Mouse (Mus musculus): ENCODE measurements at regions not wholly inside any gene's neighbourhood (a gene's known extent, or its start where the extent isn't known, plus 50 kb on each side); places are given as distances from the start of the nearest gene placed in this dataset.
A peak's percentile ranks its signal among the peaks of the same experiment; 100 is the strongest.

DNA sequence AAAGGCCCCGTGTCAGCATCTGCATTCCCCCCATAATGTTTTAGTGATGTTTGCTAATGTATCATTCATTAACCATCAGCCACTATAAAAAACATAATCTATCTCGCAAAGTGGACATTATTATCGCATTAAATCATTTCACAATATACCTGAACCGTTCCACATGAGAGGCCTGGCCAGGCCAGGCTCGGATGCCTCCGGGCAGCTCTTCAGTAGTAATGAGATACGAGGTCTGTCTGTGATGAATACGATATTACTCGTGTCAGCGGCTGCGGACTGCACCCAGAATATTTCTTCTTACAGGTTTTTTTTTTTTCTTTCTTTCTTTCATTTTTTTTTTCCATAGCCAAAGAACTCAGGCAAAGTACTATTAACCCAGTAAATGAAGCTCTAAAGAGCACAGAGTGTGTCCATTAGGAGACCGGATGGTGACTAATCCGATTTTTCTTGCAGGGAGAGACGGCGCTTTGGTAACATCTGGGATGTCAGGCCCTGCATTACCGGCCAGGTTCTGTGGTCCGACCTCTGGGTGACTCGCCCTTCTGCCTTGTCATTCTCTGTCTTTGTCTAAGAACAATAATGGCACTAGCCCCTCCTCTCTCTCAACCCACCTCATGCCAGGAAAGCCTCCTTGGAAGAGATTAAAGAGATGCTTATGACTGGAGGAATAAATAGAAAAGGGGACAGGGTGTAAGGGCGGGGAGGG is 145.5 kb downstream of the Slc35b3 start:
- H3K9ac ChIP-seq (replicated peaks), result no peak overlapping the region
- no peaks in the 10 kb centered on the region for H3K9me3 ChIP-seq
- H3K4me2 ChIP-seq (replicated peaks), result no peak overlapping the region
- H3K4me3 ChIP-seq (replicated peaks), result no peak overlapping the region
- 53% methylated on average over 19 of the region's 19 CpGs for WGBS
- H3K4me1 ChIP-seq (replicated peaks), result peaks cover 14% of the 10 kb centered on the region
- peak; percentile 65; the same call in 1 of the 2 replicates for ATAC-seq
- peak overlapping the region; percentile 36; the same call in 1 of the 2 replicates for H3K27ac ChIP-seq
- no peaks in the 10 kb centered on the region for H3K36me3 ChIP-seq
- H3K27me3 ChIP-seq, result no peaks in the 10 kb centered on the region

DNA sequence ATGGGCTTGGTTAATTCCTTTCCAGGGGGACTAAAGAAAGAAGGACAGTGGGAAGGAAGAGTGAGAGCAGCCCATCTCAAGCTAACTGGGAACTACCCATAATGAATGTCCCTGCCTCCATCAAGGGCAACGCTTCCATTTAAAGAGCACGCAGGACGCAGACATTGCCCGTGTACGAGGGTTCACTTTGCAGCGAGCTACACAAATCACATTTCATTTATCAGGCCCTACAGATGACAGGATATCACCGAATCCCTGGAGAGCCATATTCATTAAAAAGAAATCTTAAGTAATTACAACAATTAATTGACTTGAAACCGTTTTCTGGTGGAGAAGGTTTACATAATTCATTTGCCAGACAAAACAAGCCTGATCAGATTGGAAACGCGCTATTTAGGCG is 139.7 kb upstream of the Eef1e1 start:
- ATAC-seq, result 0 out of 2 replicates have a peak, but pooled peaks have one; percentile 37

DNA sequence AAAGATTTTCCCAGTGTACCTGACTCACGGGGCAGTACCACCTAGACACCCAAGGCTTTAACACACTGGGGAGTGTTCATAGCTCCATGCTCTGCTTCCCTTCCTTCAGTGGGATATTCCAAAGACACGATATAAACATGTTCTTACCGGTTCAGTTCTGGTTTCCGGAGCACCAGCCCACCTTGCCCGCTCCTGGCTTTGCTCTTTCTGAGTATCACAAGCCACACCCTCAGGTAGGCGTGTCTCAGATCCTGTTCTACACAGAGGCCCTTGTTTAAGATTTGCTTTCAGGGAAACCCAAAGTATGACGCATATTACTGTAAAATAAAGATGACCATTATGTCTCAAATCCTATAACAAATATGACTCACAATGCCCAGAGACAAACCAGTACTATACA is 134.6 kb upstream of the Eef1e1 start:
- 45% methylated on average over 7 of the region's 7 CpGs for WGBS
- H3K4me2 ChIP-seq (replicated peaks), result no peak overlapping the region

More for the DNA sequence above, 139.7 kb upstream of the Eef1e1 start:
- Histone ChIP-seq H3K9me3 (no peaks in the 10 kb centered on the region), H3K4me3 (replicated peaks) (no peak overlapping the region), H3K36me3 (no peaks in the 10 kb centered on the region), H3K4me1 (replicated peaks) (no peaks in the 10 kb centered on the region), H3K4me2 (replicated peaks) (no peak overlapping the region), H3K27me3 (no peaks in the 10 kb centered on the region), H3K27ac (no peak overlapping the region), H3K9ac (replicated peaks) (no peak overlapping the region)
- 72% methylated on average over 11 of the region's 11 CpGs for WGBS

DNA sequence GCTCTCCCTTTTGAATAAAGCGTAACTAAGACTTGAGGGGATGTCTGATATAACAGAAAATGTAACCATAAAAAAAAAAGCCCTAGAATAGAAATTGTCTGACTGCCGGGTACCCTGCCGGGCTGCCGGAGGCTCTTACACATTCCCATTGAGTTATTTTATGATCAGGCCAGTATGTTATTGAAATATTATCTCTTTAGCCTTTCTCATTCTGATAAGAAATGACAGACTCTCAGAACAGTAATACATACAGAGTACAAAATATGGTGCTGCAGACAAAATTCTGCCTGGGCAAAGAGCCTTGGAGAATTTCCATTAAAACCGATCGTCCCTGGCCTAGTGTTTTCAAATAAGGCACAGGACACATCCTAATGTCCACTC is 121.8 kb upstream of the Eef1e1 start:
- Histone ChIP-seq H3K27ac (peak overlapping the region; percentile 66), H3K4me2 (replicated peaks) (no peak overlapping the region), H3K9me3 (no peaks in the 10 kb centered on the region), H3K36me3 (no peaks in the 10 kb centered on the region), H3K4me3 (replicated peaks) (no peak overlapping the region), H3K27me3 (no peaks in the 10 kb centered on the region), H3K4me1 (replicated peaks) (peaks cover 34% of the 10 kb centered on the region), H3K9ac (replicated peaks) (no peak overlapping the region)
- WGBS, result 41% methylated on average over 6 of the region's 6 CpGs
- ATAC-seq, result peak; percentile 35; the same call in 1 of the 2 replicates

More for the DNA sequence above, 134.6 kb upstream of the Eef1e1 start:
- Histone ChIP-seq H3K36me3 (no peaks in the 10 kb centered on the region), H3K9me3 (no peaks in the 10 kb centered on the region), H3K27me3 (no peaks in the 10 kb centered on the region), H3K4me3 (replicated peaks) (no peak overlapping the region), H3K27ac (no peak overlapping the region), H3K4me1 (replicated peaks) (no peaks in the 10 kb centered on the region), H3K9ac (replicated peaks) (no peak overlapping the region)
- ATAC-seq, result no peak

DNA sequence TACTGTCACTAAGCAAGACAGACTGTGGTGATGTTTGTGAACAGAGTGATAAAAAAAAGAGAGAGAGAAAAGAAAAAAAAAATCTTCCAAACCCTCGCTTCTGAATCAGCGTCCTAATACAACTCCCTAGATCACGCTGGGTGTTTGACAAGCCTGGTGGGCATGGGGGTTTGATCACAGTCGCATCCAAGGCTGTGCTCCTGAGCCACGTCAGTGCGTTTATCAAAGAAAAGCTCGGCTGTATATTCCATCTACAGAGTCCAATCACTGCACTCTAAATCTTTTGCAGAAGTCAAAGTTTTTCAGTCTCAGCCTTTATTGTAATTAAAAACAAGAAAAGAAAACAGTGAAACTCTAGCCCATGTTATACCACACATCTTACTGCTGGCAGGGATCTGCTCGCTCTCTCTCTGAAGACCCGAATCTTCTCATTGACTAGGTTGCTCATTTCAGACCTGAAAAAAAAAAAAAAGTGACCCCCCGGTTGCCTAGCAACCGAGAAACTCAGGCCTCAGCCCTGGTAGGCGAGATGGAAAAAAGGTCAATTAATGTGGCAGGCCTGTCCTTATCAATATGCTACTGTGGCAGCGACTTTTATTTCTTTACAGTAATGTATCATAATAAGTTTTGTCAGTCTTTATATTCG is 121.2 kb upstream of the Eef1e1 start:
- no peaks in the 10 kb centered on the region for H3K9me3 ChIP-seq
- 31% methylated on average over 14 of the region's 14 CpGs for WGBS
- no peaks in the 10 kb centered on the region for H3K27me3 ChIP-seq

DNA sequence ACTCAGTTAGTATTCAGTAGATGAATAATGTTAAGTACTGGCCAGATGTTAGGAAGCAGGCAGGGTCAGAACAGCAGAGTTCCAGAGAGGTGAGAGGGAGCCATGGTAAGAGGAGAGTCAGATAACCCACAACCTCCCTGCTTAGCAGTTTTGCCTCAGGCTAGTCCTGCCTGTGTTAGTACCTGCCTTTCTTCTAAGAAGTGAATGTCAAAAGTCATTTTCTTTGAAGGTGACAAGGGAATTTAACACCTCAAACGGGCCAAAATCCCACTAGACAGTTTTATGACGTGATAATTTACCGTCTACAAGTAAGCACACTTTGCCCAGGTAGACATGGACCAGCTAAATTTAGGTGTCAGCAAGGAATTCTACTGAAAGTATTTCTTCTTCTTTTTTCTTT is 117.7 kb upstream of the Eef1e1 start:
- no peak overlapping the region for H3K4me3 ChIP-seq (replicated peaks)
- no peak overlapping the region for H3K27ac ChIP-seq
- no peak for ATAC-seq
- H3K4me2 ChIP-seq (replicated peaks), result no peak overlapping the region
- no peak overlapping the region for H3K9ac ChIP-seq (replicated peaks)
- H3K36me3 ChIP-seq, result no peaks in the 10 kb centered on the region
- 92% methylated on average over 3 of the region's 3 CpGs for WGBS
- H3K4me1 ChIP-seq (replicated peaks), result peaks cover 31% of the 10 kb centered on the region
- no peaks in the 10 kb centered on the region for H3K27me3 ChIP-seq
- no peaks in the 10 kb centered on the region for H3K9me3 ChIP-seq

More for the DNA sequence above, 121.2 kb upstream of the Eef1e1 start:
- Histone ChIP-seq H3K9ac (replicated peaks) (no peak overlapping the region), H3K4me3 (replicated peaks) (no peak overlapping the region), H3K4me2 (replicated peaks) (peak overlapping the region; percentile 19; the same call in 1 of the 2 replicates), H3K27ac (peak overlapping the region; percentile 66), H3K4me1 (replicated peaks) (peaks cover 34% of the 10 kb centered on the region), H3K36me3 (no peaks in the 10 kb centered on the region)
- peak; percentile 66 for ATAC-seq

DNA sequence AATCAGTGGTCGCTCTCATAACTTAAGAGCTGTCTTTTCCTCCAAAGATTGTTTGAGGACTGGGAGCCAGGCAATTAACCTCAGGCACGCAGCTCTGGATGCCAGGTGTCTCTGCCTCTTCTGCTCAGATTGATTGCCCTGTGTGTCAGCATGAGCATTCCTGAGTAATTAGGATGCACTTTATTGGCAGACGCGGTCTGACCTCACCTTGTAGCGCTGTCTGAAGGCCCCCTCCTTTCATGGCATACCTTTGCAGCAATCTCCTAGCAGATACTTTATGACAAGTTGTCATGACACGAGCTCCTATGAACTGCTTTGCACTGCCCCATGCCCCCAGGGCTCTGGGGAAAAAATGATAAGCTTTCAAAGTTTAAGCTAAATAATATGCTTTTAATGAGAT is 114.1 kb upstream of the Eef1e1 start:
- Histone ChIP-seq H3K9me3 (no peaks in the 10 kb centered on the region), H3K27me3 (no peaks in the 10 kb centered on the region), H3K4me1 (replicated peaks) (no peaks in the 10 kb centered on the region), H3K9ac (replicated peaks) (no peak overlapping the region), H3K4me3 (replicated peaks) (no peak overlapping the region), H3K36me3 (no peaks in the 10 kb centered on the region), H3K27ac (no peak overlapping the region), H3K4me2 (replicated peaks) (no peak overlapping the region)
- WGBS, result 74% methylated on average over 6 of the region's 6 CpGs
- ATAC-seq, result no peak

DNA sequence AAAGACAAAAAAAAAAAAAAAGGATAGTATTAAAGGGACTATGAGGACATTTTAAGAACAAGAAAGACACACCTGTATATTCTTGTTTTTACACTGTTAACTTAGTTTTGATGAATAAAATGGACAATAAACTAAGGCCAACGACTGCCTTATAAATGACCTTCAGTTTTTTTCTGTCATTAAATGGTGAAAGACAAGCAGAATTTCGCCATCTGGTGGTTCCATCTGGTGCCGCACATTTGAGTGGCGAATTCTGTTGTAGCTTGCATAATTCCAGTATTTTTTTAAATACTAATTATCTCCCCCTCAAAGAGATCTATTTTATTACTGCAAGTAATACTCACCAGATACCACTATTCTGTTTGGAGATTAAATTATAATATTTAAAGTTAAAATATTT is 107.3 kb upstream of the Eef1e1 start:
- Histone ChIP-seq H3K9ac (replicated peaks) (no peak overlapping the region), H3K4me1 (replicated peaks) (no peaks in the 10 kb centered on the region), H3K9me3 (no peaks in the 10 kb centered on the region), H3K27ac (no peak overlapping the region), H3K4me2 (replicated peaks) (no peak overlapping the region), H3K36me3 (no peaks in the 10 kb centered on the region), H3K27me3 (no peaks in the 10 kb centered on the region), H3K4me3 (replicated peaks) (no peak overlapping the region)
- no peak for ATAC-seq
- 39% methylated on average over 4 of the region's 4 CpGs for WGBS

DNA sequence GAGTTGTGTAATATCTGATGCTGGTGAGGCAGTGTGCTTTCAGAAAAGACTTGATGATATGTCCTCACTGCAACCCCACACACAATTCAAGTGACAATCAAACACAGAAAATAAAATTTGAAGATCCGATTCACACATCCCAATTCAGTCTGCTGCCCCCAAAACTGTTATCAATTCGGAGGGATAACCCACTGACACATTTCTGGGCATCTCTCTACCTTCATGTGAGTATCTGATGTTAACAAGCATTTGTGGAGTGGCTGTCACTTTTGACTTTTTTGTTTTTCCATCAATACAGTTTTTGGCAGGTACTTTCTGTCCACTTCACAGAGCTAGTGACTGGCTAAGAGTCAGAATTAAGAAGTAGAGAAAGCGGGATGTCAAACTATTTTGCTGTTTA is 101.4 kb upstream of the Eef1e1 start:
- no peak for ATAC-seq
- Histone ChIP-seq H3K4me3 (replicated peaks) (no peak overlapping the region), H3K9me3 (no peaks in the 10 kb centered on the region), H3K27me3 (no peaks in the 10 kb centered on the region), H3K27ac (no peak overlapping the region), H3K4me2 (replicated peaks) (no peak overlapping the region), H3K9ac (replicated peaks) (no peak overlapping the region), H3K4me1 (replicated peaks) (0 out of 2 replicates have a peak, but pooled peaks cover 6% of the 10 kb centered on the region), H3K36me3 (no peaks in the 10 kb centered on the region)
- 84% methylated on average over 3 of the region's 3 CpGs for WGBS

DNA sequence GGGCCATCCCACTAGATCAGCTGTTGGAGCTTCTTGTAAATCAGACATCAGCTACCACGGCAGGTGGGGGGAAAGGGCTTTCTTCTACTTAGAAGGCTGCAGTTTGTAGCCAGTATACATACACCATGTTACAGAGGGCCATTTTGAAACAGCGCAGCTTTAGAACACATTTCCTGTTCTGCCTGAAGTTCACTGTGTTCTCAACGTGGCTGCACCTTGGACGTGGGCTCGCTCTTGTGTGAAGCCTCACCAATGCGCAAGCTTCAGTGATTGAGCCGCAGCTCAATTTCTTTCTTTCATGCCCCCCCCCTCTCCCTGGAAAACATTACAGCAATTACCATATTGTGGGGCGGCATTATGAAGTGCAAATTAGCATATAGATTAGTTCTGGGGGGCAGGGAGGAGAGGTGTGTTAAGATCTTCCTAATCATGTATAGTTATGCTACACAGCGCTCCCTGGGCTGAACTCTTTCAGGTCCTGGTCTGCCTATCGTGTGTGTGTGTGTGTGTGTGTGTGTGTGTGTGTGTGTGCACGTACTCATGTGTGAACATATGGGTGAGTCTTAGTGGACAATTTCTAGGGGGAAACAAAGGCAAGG is 97.9 kb upstream of the Eef1e1 start:
- ATAC-seq, result peak; percentile 87
- peak overlapping the region; percentile 65 for H3K27ac ChIP-seq
- WGBS, result 63% methylated on average over 11 of the region's 11 CpGs

DNA sequence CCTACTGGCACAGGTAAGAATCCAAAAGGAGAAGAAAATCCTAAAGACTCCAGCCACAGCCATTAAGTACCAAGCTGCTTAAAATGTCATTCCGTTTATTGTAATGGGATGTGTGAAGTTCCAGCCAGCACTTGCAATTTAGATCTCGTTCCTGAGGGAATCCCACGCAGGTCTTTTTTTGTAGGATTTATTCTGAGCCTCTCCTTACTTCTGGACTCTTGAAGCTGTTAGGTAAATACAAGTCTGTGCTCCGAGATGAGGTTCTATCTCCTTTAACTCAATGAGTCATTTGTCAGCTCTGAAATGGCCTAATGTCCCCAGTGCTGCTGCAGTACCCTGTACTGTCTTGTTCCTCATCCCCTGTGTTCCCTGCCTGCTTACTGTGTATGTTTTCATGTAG is 94.9 kb upstream of the Eef1e1 start:
- no peak for ATAC-seq
- 83% methylated on average over 4 of the region's 4 CpGs for WGBS

More for the DNA sequence above, 97.9 kb upstream of the Eef1e1 start:
- Histone ChIP-seq H3K36me3 (no peaks in the 10 kb centered on the region), H3K4me1 (replicated peaks) (0 out of 2 replicates have a peak, but pooled peaks cover 6% of the 10 kb centered on the region), H3K9ac (replicated peaks) (no peak overlapping the region), H3K9me3 (no peaks in the 10 kb centered on the region), H3K27me3 (no peaks in the 10 kb centered on the region), H3K4me3 (replicated peaks) (no peak overlapping the region), H3K4me2 (replicated peaks) (no peak overlapping the region)

DNA sequence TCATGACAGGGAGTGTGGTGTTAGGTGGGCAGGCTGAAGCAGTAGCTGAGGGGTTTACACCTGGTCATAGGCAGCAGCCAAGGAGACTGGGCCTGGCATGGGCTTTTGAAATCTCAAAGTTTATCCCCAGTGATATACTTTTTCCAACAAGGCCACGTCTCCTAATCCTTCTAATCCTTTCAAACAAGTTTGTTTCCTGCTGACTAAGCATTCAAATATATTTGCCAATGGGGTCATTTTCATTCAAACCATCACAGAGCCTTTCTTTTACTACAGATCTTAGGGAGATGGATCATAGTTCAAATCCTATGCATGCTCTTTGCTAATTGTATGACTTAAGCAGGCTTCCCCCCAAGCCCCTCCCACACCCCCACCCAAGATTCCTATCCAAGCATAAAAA is 93.0 kb upstream of the Eef1e1 start:
- no peaks in the 10 kb centered on the region for H3K9me3 ChIP-seq
- no peak for ATAC-seq
- H3K9ac ChIP-seq (replicated peaks), result no peak overlapping the region
- 0 out of 2 replicates have a peak, but pooled peaks cover 9% of the 10 kb centered on the region for H3K4me1 ChIP-seq (replicated peaks)
- H3K27me3 ChIP-seq, result no peaks in the 10 kb centered on the region
- 59% methylated on average over 1 of the region's 1 CpGs for WGBS
- no peaks in the 10 kb centered on the region for H3K36me3 ChIP-seq
- no peak overlapping the region for H3K4me2 ChIP-seq (replicated peaks)
- no peak overlapping the region for H3K4me3 ChIP-seq (replicated peaks)
- no peak overlapping the region for H3K27ac ChIP-seq

More for the DNA sequence above, 94.9 kb upstream of the Eef1e1 start:
- no peaks in the 10 kb centered on the region for H3K9me3 ChIP-seq
- 0 out of 2 replicates have a peak, but pooled peaks cover 9% of the 10 kb centered on the region for H3K4me1 ChIP-seq (replicated peaks)
- H3K9ac ChIP-seq (replicated peaks), result no peak overlapping the region
- H3K36me3 ChIP-seq, result no peaks in the 10 kb centered on the region
- no peaks in the 10 kb centered on the region for H3K27me3 ChIP-seq
- H3K4me3 ChIP-seq (replicated peaks), result no peak overlapping the region
- H3K4me2 ChIP-seq (replicated peaks), result no peak overlapping the region
- no peak overlapping the region for H3K27ac ChIP-seq

Data from midbrain, embryonic 13.5 days (tissue).